In genomic region chr19:5977717-5978116, GRCm38 (mm10) we compare ENCODE assay signal across 20 mouse cellular contexts. TPM values are rescaled to one million over a fixed set of nuclear protein-coding genes. Genes with fewer than 3 reads are reported as not detected.
DNase-seq lines count a peak whose midpoint lies in the region; ATAC-seq and TF ChIP-seq lines count a peak whose summit lies in the region.
"Had no signal": no experiment of that assay in that cellular context is flagged by ENCODE, and none has a peak within 500 bp of the region (broad histone marks: within the 10 kb centered on the region; RNA-seq: fewer than 3 reads in every experiment).

No protein-coding gene starts in this region.

- H3K27me3 ChIP-seq in heart, embryonic 10.5 days (ENCODE audit: insufficient read depth, poor library complexity, severe bottlenecking): no peaks in the 10 kb centered on the region
- no peaks in the 10 kb centered on the region for H3K27me3 ChIP-seq in midbrain, postnatal 0 days (ENCODE audit: insufficient read depth, low read length)
- H3K27me3 ChIP-seq in midbrain, embryonic 13.5 days: no peaks in the 10 kb centered on the region; the same call in 1 of the 2 replicates

- H3K9me3 ChIP-seq in heart, embryonic 10.5 days: no peaks in the 10 kb centered on the region
- H3K9me3 ChIP-seq in midbrain, postnatal 0 days (ENCODE audit: low read length): no peaks in the 10 kb centered on the region
- no peaks in the 10 kb centered on the region for H3K9me3 ChIP-seq in midbrain, embryonic 13.5 days

- no peak overlapping the region for H3K4me3 ChIP-seq in heart, embryonic 10.5 days
- H3K4me3 ChIP-seq in midbrain, postnatal 0 days (ENCODE audit: low read depth, low read length): no peak overlapping the region
- no peak overlapping the region for H3K4me3 ChIP-seq in midbrain, embryonic 13.5 days (replicated peaks)

- peak; percentile 94 for DNase-seq in heart, adult 11 months
- no peak for DNase-seq in heart, embryonic 10.5 days (ENCODE audit: low spot score)
- peak; percentile 17 for DNase-seq in midbrain, postnatal 0 days (ENCODE audit: low spot score)
- DNase-seq in gastrocnemius, postnatal 14 days: peak; percentile 61
- no peak for DNase-seq in kidney, adult 11 months
- DNase-seq in B cell, adult 2 months: no peak
- DNase-seq: embryo, embryonic 11 days; kidney, postnatal 4 days; lung, adult 18-20 months; midbrain, embryonic 14.5 days had no signal

- H3K4me2 ChIP-seq in midbrain, postnatal 0 days (ENCODE audit: low read depth, low read length, poor library complexity, severe bottlenecking): no peak overlapping the region
- no peak overlapping the region for H3K4me2 ChIP-seq in midbrain, embryonic 13.5 days (replicated peaks)

- no peak overlapping the region for H3K9ac ChIP-seq in midbrain, postnatal 0 days (replicated peaks; ENCODE audit: low read length, poor library complexity, severe bottlenecking)
- H3K9ac ChIP-seq in midbrain, embryonic 13.5 days (replicated peaks): no peak overlapping the region

- H3K27ac ChIP-seq in heart, embryonic 10.5 days: no peak overlapping the region
- H3K27ac ChIP-seq in midbrain, postnatal 0 days (ENCODE audit: low read depth, low read length): no peak overlapping the region
- no peak overlapping the region for H3K27ac ChIP-seq in midbrain, embryonic 13.5 days

- intact Hi-C loops in gastrocnemius, postnatal 14 days (cut with DNase I; ENCODE audit: low total_unique reads): no loop called here

- ATAC-seq in midbrain, postnatal 0 days (ENCODE audit: low FRiP score): no peak
- no peak for ATAC-seq in midbrain, embryonic 13.5 days
- no peak for ATAC-seq in megakaryocyte-erythroid progenitor cell, adult 5-6 weeks (replicated peaks; ENCODE audit: low FRiP score, low TSS enrichment, poor library complexity, severe bottlenecking)
- ATAC-seq: activated CD4-positive, CD25-positive, alpha-beta regulatory T cell, adult 4 months; Patski had no signal

- no peaks in the 10 kb centered on the region for H3K36me3 ChIP-seq in heart, embryonic 10.5 days
- no peaks in the 10 kb centered on the region for H3K36me3 ChIP-seq in midbrain, postnatal 0 days (ENCODE audit: insufficient read depth, low read length)
- H3K36me3 ChIP-seq in midbrain, embryonic 13.5 days: no peaks in the 10 kb centered on the region

- H3K4me1 ChIP-seq in heart, embryonic 10.5 days: no peaks in the 10 kb centered on the region
- H3K4me1 ChIP-seq in midbrain, postnatal 0 days (ENCODE audit: insufficient read depth, low read length): no peaks in the 10 kb centered on the region
- H3K4me1 ChIP-seq in midbrain, embryonic 13.5 days (replicated peaks): no peaks in the 10 kb centered on the region

- 79% methylated on average over 3 of the region's 3 CpGs for WGBS in heart, embryonic 10.5 days
- 77% methylated on average over 3 of the region's 3 CpGs for WGBS in midbrain, postnatal 0 days
- 84% methylated on average over 3 of the region's 3 CpGs for WGBS in midbrain, embryonic 13.5 days

- no peak for TF ChIP-seq CTCF in midbrain, postnatal 0 days (IDR thresholded peaks at IDR 0.05)

RNA-seq across cellular contexts. Expression of gene Slc22a20, which starts 8.2 kb away (rescaled TPM):
- not detected in 2 replicates for polyA plus RNA-seq in heart, embryonic 10.5 days (2016; fragmentation: Nextera tagmentation; extraction: Ambion mirVana)
- total RNA-seq in midbrain, postnatal 0 days (2014; rRNA removed): not detected in 2 replicates
- polyA plus RNA-seq in midbrain, postnatal 0 days (2015; fragmentation: Nextera tagmentation; extraction: Ambion mirVana): not detected in 2 replicates
- polyA plus RNA-seq in midbrain, embryonic 13.5 days (2015; fragmentation: Nextera tagmentation; extraction: Ambion mirVana): not detected in 2 replicates
- total RNA-seq in gastrocnemius, postnatal 14 days (2021): not detected
- not detected in 2 replicates for total RNA-seq in megakaryocyte-erythroid progenitor cell, adult 5-6 weeks (2014; fragmentation: Nextera tagmentation)
- not detected in 2 replicates for total RNA-seq in megakaryocyte-erythroid progenitor cell, adult 5-6 weeks (2017)
- total RNA-seq: heart, postnatal 36 days; layer of hippocampus, postnatal 10 days; liver, adult 2 months had no signal
- polyA plus RNA-seq: activated CD4-positive, CD25-positive, alpha-beta regulatory T cell, adult 4 months; C2C12; gonadal fat pad, adult 2 months; kidney, embryonic 14.5 days; liver, adult 2 months; midbrain, embryonic 14.5 days; Patski had no signal

RNA-seq across cellular contexts. Expression of gene Pola2, which starts 13.7 kb away (rescaled TPM):
- 70.0 and 80.7 TPM in 2 replicates for polyA plus RNA-seq in heart, embryonic 10.5 days (2016; fragmentation: Nextera tagmentation; extraction: Ambion mirVana)
- total RNA-seq in midbrain, postnatal 0 days (2014; rRNA removed): 17.8 and 21.6 TPM in 2 replicates
- polyA plus RNA-seq in midbrain, postnatal 0 days (2015; fragmentation: Nextera tagmentation; extraction: Ambion mirVana): 16.7 and 16.9 TPM in 2 replicates
- polyA plus RNA-seq in midbrain, embryonic 13.5 days (2015; fragmentation: Nextera tagmentation; extraction: Ambion mirVana): 31.6 and 32.1 TPM in 2 replicates
- 10 to 100 TPM; 10.9 to 13.2 TPM for total RNA-seq in gastrocnemius, postnatal 14 days (2021)
- total RNA-seq in megakaryocyte-erythroid progenitor cell, adult 5-6 weeks (2014; fragmentation: Nextera tagmentation): 134 and 164 TPM in 2 replicates
- total RNA-seq in megakaryocyte-erythroid progenitor cell, adult 5-6 weeks (2017): 62.6 and 87.0 TPM in 2 replicates

RNA-seq across cellular contexts. Expression of gene Capn1, which starts 38.0 kb away (rescaled TPM):
- 7.3 and 7.4 TPM in 2 replicates for polyA plus RNA-seq in heart, embryonic 10.5 days (2016; fragmentation: Nextera tagmentation; extraction: Ambion mirVana)
- 7.9 and 13.2 TPM in 2 replicates for total RNA-seq in midbrain, postnatal 0 days (2014; rRNA removed)
- polyA plus RNA-seq in midbrain, postnatal 0 days (2015; fragmentation: Nextera tagmentation; extraction: Ambion mirVana): 3.3 and 3.9 TPM in 2 replicates
- polyA plus RNA-seq in midbrain, embryonic 13.5 days (2015; fragmentation: Nextera tagmentation; extraction: Ambion mirVana): 1.9 and 2.3 TPM in 2 replicates
- total RNA-seq in gastrocnemius, postnatal 14 days (2021): 10 to 100 TPM; 77.0 to 81.1 TPM
- total RNA-seq in megakaryocyte-erythroid progenitor cell, adult 5-6 weeks (2014; fragmentation: Nextera tagmentation): 41.2 and 46.0 TPM in 2 replicates
- total RNA-seq in megakaryocyte-erythroid progenitor cell, adult 5-6 weeks (2017): 30.6 and 53.5 TPM in 2 replicates

RNA-seq across cellular contexts. Expression of gene Cdc42ep2, which starts 53.1 kb away (rescaled TPM):
- 5.9 and 7.4 TPM in 2 replicates for polyA plus RNA-seq in heart, embryonic 10.5 days (2016; fragmentation: Nextera tagmentation; extraction: Ambion mirVana)
- 20.6 and 28.4 TPM in 2 replicates for total RNA-seq in midbrain, postnatal 0 days (2014; rRNA removed)
- polyA plus RNA-seq in midbrain, postnatal 0 days (2015; fragmentation: Nextera tagmentation; extraction: Ambion mirVana): 19.2 and 20.9 TPM in 2 replicates
- polyA plus RNA-seq in midbrain, embryonic 13.5 days (2015; fragmentation: Nextera tagmentation; extraction: Ambion mirVana): 7.5 and 7.8 TPM in 2 replicates
- total RNA-seq in gastrocnemius, postnatal 14 days (2021): 10 to 100 TPM; 14.4 to 18.3 TPM
- total RNA-seq in megakaryocyte-erythroid progenitor cell, adult 5-6 weeks (2014; fragmentation: Nextera tagmentation): 0.77 TPM in 1 of 2 replicates, not detected in the other
- not detected in 2 replicates for total RNA-seq in megakaryocyte-erythroid progenitor cell, adult 5-6 weeks (2017)

Comparison
In these comparisons a context has a peak if more than half of its experiments do, and no peak if none do; other contexts are left out.
1. DNase-seq: peak in heart, adult 11 months (single experiment), midbrain, postnatal 0 days (single experiment) and gastrocnemius, postnatal 14 days (single experiment); none in heart, embryonic 10.5 days (single experiment), kidney, adult 11 months (single experiment) and B cell, adult 2 months (0 of 2).